Comparison of ENCODE assay signal across 8 mouse cellular contexts in genomic region chr6:95718969-95719333, GRCm38 (mm10). TPM values are rescaled to one million over a fixed set of nuclear protein-coding genes. Genes with fewer than 3 reads are reported as not detected.
DNase-seq lines count a peak whose midpoint lies in the region; ATAC-seq and TF ChIP-seq lines count a peak whose summit lies in the region.

No protein-coding gene starts in this region.

- peak; percentile 43 for DNase-seq in liver, adult 2 months (ENCODE audit: extremely low read depth, low read depth, low spot score)
- no peak for DNase-seq in liver
- no peak for DNase-seq in heart, postnatal 0 days (ENCODE audit: low spot score)
- no peak for DNase-seq in c-Kit-positive CD71-positive TER-119-positive erythroid progenitor cells, embryonic 14.5 days (ENCODE audit: low spot score)
- no peak for DNase-seq in layer of hippocampus, postnatal 10 days (ENCODE audit: low spot score in 2 of 2)
- DNase-seq in thymus, postnatal 0 days (ENCODE audit: low spot score), result no peak

- H3K27ac ChIP-seq in liver, adult 2 months (replicated peaks; ENCODE audit: insufficient read depth, low read depth, low read length), result peak overlapping the region; percentile 20; the same call in 1 of the 2 replicates
- H3K27ac ChIP-seq in bone marrow macrophage, adult 2 months (ENCODE audit: insufficient read depth, low read depth, low read length), result no peak overlapping the region
- no peak overlapping the region for H3K27ac ChIP-seq in heart, postnatal 0 days (ENCODE audit: low read depth)

- H3K79me2 ChIP-seq in liver, adult 2 months (ENCODE audit: control insufficient read depth, insufficient read depth, low read length), result peaks cover 25% of the 10 kb centered on the region; the same call in 1 of the 2 replicates

- no peaks in the 10 kb centered on the region for H3K9me3 ChIP-seq in heart, postnatal 0 days (replicated peaks; ENCODE audit: control insufficient read depth, low read length)

- TF ChIP-seq EP300 in heart, postnatal 0 days (IDR thresholded peaks at IDR 0.05; ENCODE audit: low read depth), result no peak

- H3K4me2 ChIP-seq in heart, postnatal 0 days (ENCODE audit: low read depth, low read length), result peak overlapping the region; percentile 89

- TF ChIP-seq POLR2A in liver, adult 2 months (IDR thresholded peaks at IDR 0.05; ENCODE audit: extremely low read depth, insufficient read depth, low read length), result no peak
- no peak for TF ChIP-seq POLR2A in bone marrow macrophage, adult 2 months (IDR thresholded peaks at IDR 0.05; ENCODE audit: borderline replicate concordance, low read depth, low read length)

- no peak for TF ChIP-seq CTCF in liver, adult 2 months (IDR thresholded peaks at IDR 0.05; ENCODE audit: low read depth, low read length)
- TF ChIP-seq CTCF in bone marrow macrophage, adult 2 months (IDR thresholded peaks at IDR 0.05; ENCODE audit: low read depth, low read length), result no peak
- no peak for TF ChIP-seq CTCF in heart, postnatal 0 days (IDR thresholded peaks at IDR 0.05; ENCODE audit: low read depth)

- peaks cover 23% of the 10 kb centered on the region for H3K4me1 ChIP-seq in liver, adult 2 months (ENCODE audit: control insufficient read depth, insufficient read depth, low read length)
- peaks cover 4% of the 10 kb centered on the region; the same call in 1 of the 2 replicates for H3K4me1 ChIP-seq in bone marrow macrophage, adult 2 months (ENCODE audit: control insufficient read depth, insufficient read depth, low read length)
- peaks cover under 1% of the 10 kb centered on the region; the same call in 1 of the 2 replicates for H3K4me1 ChIP-seq in heart, postnatal 0 days (ENCODE audit: control insufficient read depth, insufficient read depth)

- H3K36me3 ChIP-seq in liver, adult 2 months (ENCODE audit: control insufficient read depth, insufficient read depth, low read length), result no peaks in the 10 kb centered on the region
- no peaks in the 10 kb centered on the region for H3K36me3 ChIP-seq in heart, postnatal 0 days (replicated peaks; ENCODE audit: control insufficient read depth, insufficient read depth, low read length)

- 0 out of 2 replicates have a peak overlapping the region, but pooled peaks have one; percentile 60 for H3K9ac ChIP-seq in liver, adult 2 months (ENCODE audit: low read depth, low read length)
- peak overlapping the region; percentile 87; the same call in 1 of the 2 replicates for H3K9ac ChIP-seq in heart, postnatal 0 days (replicated peaks; ENCODE audit: low read depth, low read length)

- ATAC-seq in heart, postnatal 0 days (ENCODE audit: insufficient read depth, low read depth), result no peak; the same call in 1 of the 2 replicates
- ATAC-seq in megakaryocyte progenitor cell, adult 5-6 weeks (replicated peaks; ENCODE audit: poor library complexity), result peak; percentile 42

- H3K27me3 ChIP-seq in liver, adult 2 months (ENCODE audit: control insufficient read depth, insufficient read depth, low read length), result no peaks in the 10 kb centered on the region
- H3K27me3 ChIP-seq in heart, postnatal 0 days (ENCODE audit: control insufficient read depth, insufficient read depth, low read length), result 0 out of 2 replicates have a peak, but pooled peaks cover under 1% of the 10 kb centered on the region

- no peak overlapping the region for H3K4me3 ChIP-seq in liver, adult 2 months (ENCODE audit: insufficient read depth, low read depth, low read length)
- H3K4me3 ChIP-seq in bone marrow macrophage, adult 2 months (ENCODE audit: insufficient read depth, low read length), result peak overlapping the region; percentile 28
- H3K4me3 ChIP-seq in heart, postnatal 0 days (ENCODE audit: low read depth, low read length), result peak overlapping the region; percentile 91

- no CpG with 5 or more reads among the region's 1 CpGs for WGBS in liver, adult 2 months
- WGBS in heart, postnatal 0 days, result no CpG with 5 or more reads among the region's 1 CpGs

RNA-seq across cellular contexts. Expression of gene Suclg2, which starts 0.4 kb away (rescaled TPM):
- 137 and 153 TPM in 2 replicates for total RNA-seq in liver, adult 2 months (2014; rRNA removed)
- polyA plus RNA-seq in liver, adult 2 months (2012; rRNA removed), result 54.0 and 61.2 TPM in 2 replicates
- 14.3 and 19.2 TPM in 2 replicates for polyA plus RNA-seq in bone marrow macrophage, adult 2 months (2012; ENCODE audit: insufficient read depth, insufficient read length, missing spikeins)
- 79.5 and 80.0 TPM in 2 replicates for total RNA-seq in heart, postnatal 0 days (2014; rRNA removed; ENCODE audit: low replicate concordance)
- polyA plus RNA-seq in heart, postnatal 0 days (2015; fragmentation: Nextera tagmentation; extraction: Ambion mirVana), result 103 and 105 TPM in 2 replicates
- total RNA-seq in megakaryocyte progenitor cell, adult 5-6 weeks (2015), result 44.3 and 46.0 TPM in 2 replicates
- 58.8 and 134 TPM in 2 replicates for total RNA-seq in megakaryocyte progenitor cell, adult 5-6 weeks (2017)
- total RNA-seq in layer of hippocampus, postnatal 10 days (2021), result 10 to 100 TPM; 16.6 to 18.1 TPM
- polyA plus RNA-seq in thymus, postnatal 0 days (2015; fragmentation: Nextera tagmentation; extraction: Ambion mirVana), result 36.6 and 38.4 TPM in 2 replicates
